Mouse (Mus musculus) hindbrain, embryonic 13.5 days (tissue): ENCODE results near the gene Pip5k1b. TPM values are rescaled to one million over a fixed set of nuclear protein-coding genes. Genes with fewer than 3 reads are reported as not detected.

Source experiments
- ATAC-seq: fragments of 200-750 bp; cut with Nextera tagmentation; 2 replicates; pipeline ENCODE4 v1.8.0; 2017; ENCODE audit warnings: moderate TSS enrichment; ENCODE audit not compliant: low FRiP score
- H3K27ac ChIP-seq: fragments of 300-500 bp; sonication (generic); 2 replicates; pipeline ENCODE4 v1.5.1; 2015; ENCODE audit warnings: inconsistent platforms, mild to moderate bottlenecking, moderate library complexity
- H3K27me3 ChIP-seq: fragments of 300-500 bp; sonication (generic); 2 replicates; pipeline ENCODE4 v1.6.1; 2015; ENCODE audit warnings: mild to moderate bottlenecking, inconsistent platforms
- H3K36me3 ChIP-seq: fragments of 300-500 bp; sonication (generic); 2 replicates; pipeline ENCODE4 v1.6.1; 2015; ENCODE audit warnings: mild to moderate bottlenecking, inconsistent platforms
- H3K4me1 ChIP-seq: fragments of 300-500 bp; sonication (generic); replicated peaks from 2 replicates; pipeline ENCODE4 v1.6.1; 2015; ENCODE audit warnings: inconsistent platforms
- H3K4me2 ChIP-seq: fragments of 300-500 bp; sonication (generic); 2 replicates; pipeline ENCODE4 v1.6.1; 2015; ENCODE audit warnings: inconsistent platforms, mild to moderate bottlenecking, moderate library complexity
- H3K4me3 ChIP-seq: fragments of 300-500 bp; sonication (generic); 2 replicates; pipeline ENCODE4 v1.5.1; 2015; ENCODE audit warnings: mild to moderate bottlenecking, inconsistent platforms
- H3K9ac ChIP-seq: fragments of 300-500 bp; sonication (generic); 2 replicates; pipeline ENCODE4 v1.6.1; 2015; ENCODE audit warnings: mild to moderate bottlenecking, inconsistent platforms
- H3K9me3 ChIP-seq: fragments of 300-500 bp; sonication (generic); 2 replicates; pipeline ENCODE4 v1.6.1; 2016; ENCODE audit warnings: inconsistent platforms
- WGBS: fragments of 180-500 bp; shearing (Covaris S2); methylation state at CpG from one replicate; pipeline ENCODE4 v1.1.7; 2015; 5-methylcytosine and 5-hydroxymethylcytosine counted together
- polyA plus RNA-seq: library from polyadenylated mRNA; unstranded; fragments of >200 nt; fragmentation: Nextera tagmentation; extraction: Ambion mirVana; gene quantifications from 2 replicates; pipeline ENCODE4 v1.2.1, GENCODE M21; 2015

The Pip5k1b gene
- polyA plus RNA-seq, 1 experiment from 2014 or later: 1.5 TPM

DNA sequence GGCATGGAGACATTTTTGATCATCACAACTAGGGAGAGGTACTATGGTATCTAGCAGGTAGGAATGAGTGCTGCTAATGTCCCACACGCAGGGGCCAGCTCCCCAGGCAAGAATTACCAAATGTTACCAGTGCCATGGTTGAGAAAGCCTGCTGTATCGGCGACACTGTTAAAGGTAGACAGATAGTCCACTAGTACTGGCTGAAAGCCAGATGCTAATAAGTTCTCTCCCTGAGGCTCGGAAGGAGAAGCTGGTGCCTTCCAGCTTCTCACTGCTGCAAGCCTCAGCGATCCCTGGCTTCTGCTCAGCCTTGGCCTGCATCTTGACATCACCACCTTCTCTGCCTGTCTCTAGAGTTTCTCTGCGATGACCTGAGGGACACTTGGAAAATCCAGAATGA is 46.3 kb downstream of the Pip5k1b start:
- Histone ChIP-seq H3K4me2 (no peak overlapping the region), H3K27me3 (peaks cover 11% of the 10 kb centered on the region; the same call in 1 of the 2 replicates), H3K27ac (no peak overlapping the region), H3K4me3 (no peak overlapping the region), H3K4me1 (peaks cover 19% of the 10 kb centered on the region), H3K9ac (no peak overlapping the region), H3K36me3 (no peaks in the 10 kb centered on the region), H3K9me3 (no peaks in the 10 kb centered on the region)
- 72% methylated on average over 6 of the region's 6 CpGs for WGBS
- ATAC-seq: no peak

DNA sequence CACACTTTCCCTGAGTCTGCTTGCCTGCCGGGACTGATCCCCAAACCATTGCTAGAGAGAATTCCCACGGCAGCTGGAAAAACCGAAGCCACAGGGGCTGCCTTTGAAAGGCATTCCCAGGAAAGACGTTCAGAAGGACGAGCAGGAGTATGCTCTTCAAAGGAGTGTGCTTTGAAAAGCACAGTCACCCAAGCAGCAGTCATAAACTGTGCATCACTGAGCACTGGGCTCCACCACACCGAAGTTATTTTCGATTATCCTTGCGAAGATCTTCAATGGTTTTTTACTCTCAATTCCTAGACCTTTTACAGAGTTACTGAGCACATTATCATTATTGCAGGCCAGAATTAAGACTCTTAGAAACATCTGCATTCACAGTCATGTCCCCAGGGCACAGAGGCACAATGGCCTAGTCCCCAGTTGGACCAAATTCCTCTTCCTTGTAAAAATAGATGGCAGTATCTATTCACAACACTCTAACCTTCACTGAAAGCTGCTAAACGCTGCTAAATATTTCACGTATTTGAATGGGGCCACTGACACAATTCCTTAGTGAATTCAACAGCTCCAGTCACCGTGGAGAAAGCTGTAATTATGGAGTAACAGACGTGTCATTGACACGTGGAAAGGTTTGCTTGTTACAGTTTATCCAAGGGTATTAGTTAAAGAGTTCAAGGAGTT is 47.4 kb downstream of the Pip5k1b start:
- ATAC-seq: no peak
- Histone ChIP-seq H3K4me3 (no peak overlapping the region), H3K36me3 (no peaks in the 10 kb centered on the region), H3K27ac (no peak overlapping the region), H3K27me3 (peaks cover 11% of the 10 kb centered on the region; the same call in 1 of the 2 replicates), H3K4me1 (peaks cover 19% of the 10 kb centered on the region), H3K4me2 (no peak overlapping the region), H3K9ac (no peak overlapping the region), H3K9me3 (no peaks in the 10 kb centered on the region)
- 23% methylated on average over 13 of the region's 13 CpGs for WGBS

DNA sequence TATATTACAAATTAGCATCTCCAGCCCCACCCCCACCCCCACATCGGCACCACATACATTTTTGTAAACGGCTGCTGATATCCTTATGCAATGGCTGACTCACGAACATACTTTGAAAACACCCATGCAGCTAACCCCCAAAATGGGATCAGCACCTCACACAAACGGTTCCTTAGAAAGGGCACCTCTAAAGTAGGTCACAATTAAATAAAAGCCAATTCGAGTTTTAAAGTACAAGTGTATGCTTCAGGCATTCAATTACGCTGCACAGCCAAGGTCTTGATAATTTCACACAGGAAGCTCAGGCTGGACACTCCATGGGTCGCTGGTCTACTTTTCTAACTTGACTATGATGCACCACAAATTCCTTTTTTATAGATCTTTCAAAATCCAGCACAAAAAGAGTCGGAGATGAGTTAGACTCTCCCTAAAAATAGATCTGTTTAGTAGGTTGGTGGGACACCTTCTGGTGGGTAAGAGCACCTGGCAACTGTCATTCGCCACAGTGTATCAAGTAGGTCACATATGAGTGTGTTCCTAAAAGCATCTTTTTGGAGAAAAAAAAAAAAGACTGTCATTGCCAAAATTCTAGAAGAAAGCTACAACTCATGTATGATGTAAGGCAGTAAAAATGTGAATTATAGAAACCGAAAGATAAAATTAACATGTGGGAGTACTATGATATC is 52.8 kb downstream of the Pip5k1b start:
- Histone ChIP-seq H3K9me3 (no peaks in the 10 kb centered on the region), H3K27me3 (no peaks in the 10 kb centered on the region), H3K9ac (no peak overlapping the region), H3K36me3 (no peaks in the 10 kb centered on the region), H3K4me2 (no peak overlapping the region), H3K4me1 (peaks cover 4% of the 10 kb centered on the region), H3K27ac (no peak overlapping the region), H3K4me3 (no peak overlapping the region)
- 89% methylated on average over 10 of the region's 10 CpGs for WGBS
- ATAC-seq: no peak

DNA sequence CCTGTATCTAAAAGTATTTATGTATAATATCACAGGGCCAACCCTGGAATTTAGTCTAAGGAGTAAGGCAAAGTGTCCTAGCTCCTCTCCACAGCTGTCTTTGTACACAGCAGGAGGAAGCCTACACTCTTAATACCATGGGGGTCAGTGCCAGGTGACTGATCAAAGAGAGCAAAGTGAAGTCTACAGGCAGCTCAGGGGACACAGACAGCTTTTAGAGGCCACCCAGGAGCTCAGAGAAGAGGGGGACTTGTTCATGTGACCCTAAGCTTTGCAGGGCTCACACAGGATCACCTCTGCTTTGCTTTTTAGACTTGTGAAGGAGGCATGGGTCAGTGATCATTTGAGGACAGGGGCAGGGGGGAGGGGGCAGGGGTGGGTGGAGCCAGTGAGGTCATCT is 54.1 kb downstream of the Pip5k1b start:
- H3K4me1 ChIP-seq: no peaks in the 10 kb centered on the region
- H3K27ac ChIP-seq: no peak overlapping the region
- no peaks in the 10 kb centered on the region for H3K9me3 ChIP-seq
- H3K27me3 ChIP-seq: no peaks in the 10 kb centered on the region
- no peak for ATAC-seq
- no peak overlapping the region for H3K4me3 ChIP-seq
- H3K4me2 ChIP-seq: no peak overlapping the region
- H3K36me3 ChIP-seq: no peaks in the 10 kb centered on the region
- H3K9ac ChIP-seq: no peak overlapping the region

DNA sequence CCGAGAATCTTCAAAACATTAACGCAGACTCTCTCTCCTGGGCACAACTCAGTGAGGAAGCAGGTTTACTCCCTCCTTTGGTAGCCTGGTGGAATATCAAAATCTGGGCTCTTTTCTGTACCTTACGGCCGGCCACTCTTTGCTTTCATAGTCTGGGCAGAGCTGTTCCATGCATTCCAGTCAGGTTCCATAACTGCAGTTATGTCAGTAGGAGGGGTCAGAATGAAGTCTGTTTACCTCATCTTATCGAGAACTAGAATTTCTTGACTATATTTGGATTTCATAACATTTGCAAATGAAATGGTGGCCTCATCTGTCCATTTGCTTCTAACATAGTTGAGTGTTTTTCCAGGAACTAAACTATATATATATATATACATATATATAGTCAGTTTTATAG is 55.2 kb downstream of the Pip5k1b start:
- no peak overlapping the region for H3K9ac ChIP-seq
- whole genome bisulfite sequencing: 87% methylated on average over 5 of the region's 5 CpGs
- no peaks in the 10 kb centered on the region for H3K27me3 ChIP-seq
- no peak for ATAC-seq
- H3K4me3 ChIP-seq: no peak overlapping the region
- H3K4me1 ChIP-seq: no peaks in the 10 kb centered on the region
- H3K4me2 ChIP-seq: no peak overlapping the region
- H3K9me3 ChIP-seq: no peaks in the 10 kb centered on the region
- no peaks in the 10 kb centered on the region for H3K36me3 ChIP-seq
- no peak overlapping the region for H3K27ac ChIP-seq

DNA sequence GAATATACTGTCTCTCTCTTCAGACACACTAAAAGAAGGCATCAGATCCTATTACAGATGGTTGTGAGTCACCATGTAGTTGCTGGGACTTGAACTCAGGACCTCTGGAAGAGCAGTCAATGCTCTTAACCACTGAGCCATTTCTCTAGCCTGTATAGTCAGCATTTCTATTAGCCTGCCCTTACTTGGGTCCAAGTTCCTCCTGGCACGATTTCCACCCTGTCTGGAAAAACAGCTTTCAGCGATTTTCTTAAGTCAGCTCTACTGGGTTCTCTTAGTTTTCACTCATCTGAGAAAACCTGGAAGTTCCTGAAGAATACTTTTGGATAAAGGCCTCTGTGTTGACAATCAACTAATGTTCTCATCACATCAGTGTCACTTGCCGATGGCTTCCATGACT is 56.4 kb downstream of the Pip5k1b start:
- H3K36me3 ChIP-seq: no peaks in the 10 kb centered on the region
- no peaks in the 10 kb centered on the region for H3K27me3 ChIP-seq
- no peak overlapping the region for H3K27ac ChIP-seq
- no peaks in the 10 kb centered on the region for H3K9me3 ChIP-seq
- H3K4me1 ChIP-seq: no peaks in the 10 kb centered on the region
- WGBS: 74% methylated on average over 3 of the region's 3 CpGs
- no peak overlapping the region for H3K4me2 ChIP-seq
- H3K4me3 ChIP-seq: no peak overlapping the region
- H3K9ac ChIP-seq: no peak overlapping the region
- ATAC-seq: no peak

DNA sequence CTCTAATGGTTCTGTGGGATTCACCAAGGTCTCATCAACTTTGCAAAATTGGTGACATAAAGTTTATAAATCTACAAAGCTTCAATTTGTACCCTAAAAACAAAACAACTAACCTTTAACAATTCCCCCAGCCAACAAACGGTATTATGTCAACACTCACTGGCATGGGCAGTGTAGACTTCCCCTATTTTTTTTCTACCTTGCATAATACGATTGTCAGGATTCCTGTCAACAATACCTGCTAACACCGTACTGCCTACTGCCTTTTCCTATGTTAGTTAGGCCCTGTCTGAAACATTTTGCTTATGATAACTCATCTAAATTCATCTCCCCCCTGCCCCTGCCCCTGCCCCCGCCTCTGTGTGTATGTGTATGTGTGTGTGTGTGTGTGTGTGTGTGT is 61.8 kb downstream of the Pip5k1b start:
- Histone ChIP-seq H3K36me3 (no peaks in the 10 kb centered on the region), H3K4me1 (no peaks in the 10 kb centered on the region; the same call in 1 of the 2 replicates), H3K27me3 (no peaks in the 10 kb centered on the region), H3K27ac (no peak overlapping the region), H3K9ac (no peak overlapping the region), H3K9me3 (no peaks in the 10 kb centered on the region), H3K4me3 (no peak overlapping the region), H3K4me2 (no peak overlapping the region)
- 84% methylated on average over 4 of the region's 4 CpGs for WGBS
- ATAC-seq: no peak

DNA sequence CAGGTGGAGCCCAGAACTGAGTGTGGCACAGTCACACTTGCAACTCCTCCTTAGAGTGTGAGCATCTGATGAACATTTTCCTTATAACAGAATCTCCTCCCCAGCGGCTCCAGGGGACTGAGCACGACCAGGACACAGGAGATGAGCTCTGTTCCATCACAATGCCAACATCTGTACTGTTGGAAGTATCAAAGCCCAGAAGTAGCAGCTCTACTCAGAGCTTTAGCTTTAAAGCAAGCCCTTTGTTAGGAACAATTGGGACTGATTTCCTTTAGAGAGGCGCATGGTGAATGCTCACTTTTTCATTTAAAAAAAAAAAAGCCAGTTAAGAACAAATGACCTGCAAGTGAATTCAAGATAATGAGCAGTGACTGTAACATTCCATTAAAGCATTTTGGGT is 63.8 kb downstream of the Pip5k1b start:
- WGBS: 18% methylated on average over 3 of the region's 3 CpGs
- Histone ChIP-seq H3K27ac (no peak overlapping the region), H3K4me2 (no peak overlapping the region), H3K9ac (no peak overlapping the region), H3K4me1 (no peaks in the 10 kb centered on the region; the same call in 1 of the 2 replicates), H3K9me3 (no peaks in the 10 kb centered on the region), H3K36me3 (no peaks in the 10 kb centered on the region), H3K27me3 (no peaks in the 10 kb centered on the region), H3K4me3 (no peak overlapping the region)
- ATAC-seq: no peak

DNA sequence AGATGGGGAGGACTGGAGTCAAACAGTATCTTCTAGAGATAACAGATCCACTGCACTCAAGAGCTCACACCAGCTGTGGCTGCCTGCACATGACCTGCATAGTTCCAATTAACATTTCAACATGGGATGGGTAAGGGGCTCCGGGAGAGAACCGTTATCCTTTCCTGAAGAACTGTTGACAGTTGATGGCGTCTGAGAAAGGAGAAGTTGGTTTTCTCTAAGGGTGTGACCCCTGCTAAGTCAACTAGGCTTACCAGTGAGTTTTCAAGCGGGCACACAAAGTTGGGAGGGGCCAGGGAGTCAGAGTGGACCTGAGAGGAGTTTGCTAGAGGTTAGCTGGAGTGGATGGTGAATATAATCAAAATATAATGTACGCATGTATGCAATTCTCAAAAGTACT is 65.4 kb downstream of the Pip5k1b start:
- Histone ChIP-seq H3K27ac (no peak overlapping the region), H3K27me3 (no peaks in the 10 kb centered on the region), H3K4me3 (no peak overlapping the region), H3K9me3 (no peaks in the 10 kb centered on the region), H3K4me2 (no peak overlapping the region), H3K9ac (no peak overlapping the region), H3K4me1 (no peaks in the 10 kb centered on the region; the same call in 1 of the 2 replicates), H3K36me3 (no peaks in the 10 kb centered on the region)
- no peak for ATAC-seq
- 74% methylated on average over 5 of the region's 5 CpGs for WGBS

DNA sequence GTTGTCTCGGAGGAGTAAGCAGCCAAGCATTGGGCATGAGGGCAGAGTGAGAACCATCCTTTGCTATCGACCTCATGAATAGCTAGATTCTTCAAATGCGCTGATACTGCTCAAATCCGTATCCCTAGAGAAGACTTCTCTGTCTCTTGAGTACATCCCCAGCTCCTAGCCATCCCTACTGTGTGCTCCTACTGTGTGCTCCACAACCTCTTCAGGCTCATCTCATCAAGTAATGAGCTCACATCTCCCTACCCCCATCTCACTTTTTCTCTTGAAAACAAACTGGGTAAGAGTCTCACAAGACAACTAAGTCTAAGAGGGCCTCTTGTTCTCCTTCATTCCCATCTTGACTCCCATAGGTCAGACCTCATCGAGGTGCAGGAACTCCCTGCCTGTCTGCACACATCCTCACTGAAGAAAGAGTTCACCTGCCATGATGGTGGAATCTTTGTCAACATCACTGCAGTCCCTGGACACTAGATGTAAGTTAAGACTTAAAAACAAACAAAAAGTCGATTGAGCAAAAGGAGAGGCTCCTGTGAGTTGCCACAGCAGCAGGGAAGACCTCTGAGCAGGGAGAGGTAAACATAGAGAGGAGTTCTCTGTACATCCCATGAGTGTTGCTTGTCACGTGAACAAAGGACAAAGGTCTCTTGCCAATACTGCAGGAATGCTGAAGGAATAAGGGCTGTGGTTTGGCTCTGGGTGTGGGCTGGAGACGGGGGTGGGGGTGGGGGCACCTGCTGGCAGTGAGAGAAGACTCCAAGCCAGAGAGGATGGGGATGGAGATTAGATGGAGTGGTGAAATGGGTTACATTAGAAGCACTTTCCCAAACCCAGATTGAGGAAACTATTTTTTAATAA is 69.0 kb downstream of the Pip5k1b start:
- H3K4me2 ChIP-seq: no peak overlapping the region
- H3K4me1 ChIP-seq: no peaks in the 10 kb centered on the region; the same call in 1 of the 2 replicates
- H3K9me3 ChIP-seq: no peaks in the 10 kb centered on the region
- no peaks in the 10 kb centered on the region for H3K36me3 ChIP-seq
- ATAC-seq: no peak
- H3K4me3 ChIP-seq: no peak overlapping the region
- no peak overlapping the region for H3K27ac ChIP-seq
- H3K9ac ChIP-seq: no peak overlapping the region
- H3K27me3 ChIP-seq: no peaks in the 10 kb centered on the region
- WGBS: 76% methylated on average over 8 of the region's 8 CpGs

DNA sequence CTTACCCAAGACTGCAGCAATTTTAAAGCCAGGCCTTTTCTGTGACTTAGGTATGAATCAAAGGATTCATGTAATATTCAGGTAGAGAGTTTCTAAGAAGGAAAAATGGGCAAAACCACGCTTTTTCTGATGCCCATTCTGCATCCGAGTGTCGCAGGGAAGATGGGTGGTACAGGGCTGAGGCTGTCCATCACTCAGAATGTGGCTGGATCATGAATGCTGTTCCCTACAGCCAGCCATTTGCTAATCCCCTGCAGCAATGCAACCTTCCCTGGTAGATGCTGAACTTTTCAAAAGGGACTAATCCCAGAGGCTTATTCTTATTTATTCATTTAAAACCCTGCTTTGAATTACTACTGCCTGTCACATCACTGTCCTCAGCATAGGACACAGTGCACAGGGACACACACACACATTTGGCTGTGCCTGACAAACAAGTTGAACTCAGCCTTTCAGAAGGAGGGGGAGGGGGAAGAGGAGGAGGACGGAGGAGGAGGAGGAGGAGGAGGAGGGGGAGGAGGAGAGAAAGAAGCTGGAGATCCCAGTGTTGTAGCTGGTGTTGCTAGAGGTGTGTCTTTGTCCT is 71.0 kb downstream of the Pip5k1b start:
- Histone ChIP-seq H3K9me3 (no peaks in the 10 kb centered on the region), H3K36me3 (no peaks in the 10 kb centered on the region), H3K4me3 (no peak overlapping the region), H3K4me1 (no peaks in the 10 kb centered on the region), H3K27ac (no peak overlapping the region), H3K9ac (no peak overlapping the region), H3K27me3 (no peaks in the 10 kb centered on the region), H3K4me2 (no peak overlapping the region)
- no peak for ATAC-seq
- WGBS: 52% methylated on average over 4 of the region's 4 CpGs

DNA sequence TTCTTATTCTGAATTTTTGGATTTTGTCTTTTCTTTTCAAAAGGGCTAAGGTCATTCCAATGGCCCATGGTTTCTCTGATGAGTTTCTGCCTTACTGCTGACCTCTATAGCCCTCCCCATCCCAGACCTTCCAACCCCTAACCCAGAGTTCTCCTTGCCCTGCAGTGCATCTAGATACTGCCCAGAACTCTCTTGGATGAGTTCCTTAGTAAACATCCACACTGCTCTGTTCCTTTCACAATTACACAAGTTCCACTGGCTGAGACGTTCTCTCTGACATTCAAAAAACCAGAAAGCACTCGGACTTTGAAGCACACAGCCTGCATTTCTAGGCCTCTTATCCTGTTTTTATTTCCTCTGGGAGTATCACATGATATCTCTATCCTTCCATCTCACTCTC is 74.8 kb downstream of the Pip5k1b start:
- Histone ChIP-seq H3K9ac (no peak overlapping the region), H3K4me1 (peaks cover 10% of the 10 kb centered on the region), H3K27me3 (no peaks in the 10 kb centered on the region), H3K36me3 (no peaks in the 10 kb centered on the region), H3K27ac (no peak overlapping the region), H3K9me3 (no peaks in the 10 kb centered on the region), H3K4me2 (no peak overlapping the region), H3K4me3 (no peak overlapping the region)
- ATAC-seq: no peak
- WGBS: 71% methylated on average over 2 of the region's 2 CpGs
